Mouse (Mus musculus): ENCODE results near the gene Pi16. TPM values are rescaled to one million over a fixed set of nuclear protein-coding genes. Genes with fewer than 3 reads are reported as not detected.

Gene Pi16
- polyA plus RNA-seq, 1 experiment = 7.1 TPM

GRCm38 (mm10) chr17:29339170-29339768, 21.8 kb downstream of the Pi16 start:
- H3K4me3 ChIP-seq = no peak overlapping the region
- peaks cover 10% of the 10 kb centered on the region for H3K79me2 ChIP-seq (ENCODE audit: control insufficient read depth, insufficient read depth)
- no peak overlapping the region for H3K4me2 ChIP-seq (ENCODE audit: low read depth)
- H3ac ChIP-seq (ENCODE audit: control insufficient read depth, insufficient read length) = no peak overlapping the region
- peaks cover 28% of the 10 kb centered on the region for H3K36me3 ChIP-seq (ENCODE audit: control insufficient read depth, insufficient read depth)
- H3K27me3 ChIP-seq (ENCODE audit: control insufficient read depth, insufficient read depth, insufficient read length) = no peaks in the 10 kb centered on the region
- TF ChIP-seq TCF12 (IDR thresholded peaks at IDR 0.05; ENCODE audit: insufficient read depth, poor library complexity, severe bottlenecking) (no peak), POLR2AphosphoS2 (IDR thresholded peaks at IDR 0.05; ENCODE audit: insufficient read length, low read depth) (no peak), E2F4 (IDR thresholded peaks at IDR 0.05; ENCODE audit: insufficient read depth) (no peak), MAX (IDR thresholded peaks at IDR 0.05; ENCODE audit: low read depth) (no peak), REST (IDR thresholded peaks at IDR 0.05; ENCODE audit: insufficient read depth, insufficient read length) (no peak), MYOD1 (IDR thresholded peaks at IDR 0.05; ENCODE audit: control insufficient read depth in 1 of 3, insufficient read length in 2 of 3, low read depth in 2 of 3) (peak in 1 of 3 experiments; percentile 2), SRF (IDR thresholded peaks at IDR 0.05; ENCODE audit: control insufficient read depth, insufficient read length, low read depth) (no peak), CEBPB (IDR thresholded peaks at IDR 0.05; ENCODE audit: insufficient read depth, poor library complexity, severe bottlenecking) (no peak), MYOG (IDR thresholded peaks at IDR 0.05; ENCODE audit: control insufficient read depth in 1 of 3, insufficient read depth in 1 of 3, insufficient read length in 2 of 3, low read depth in 2 of 3) (peak in 1 of 3 experiments; percentile 2)

GRCm38 (mm10) chr17:29340406-29341261, 23.2 kb downstream of the Pi16 start:
- H3K4me2 ChIP-seq (ENCODE audit: low read depth) = peak overlapping the region; percentile 84
- H3K4me3 ChIP-seq = no peak overlapping the region
- H3K36me3 ChIP-seq (ENCODE audit: control insufficient read depth, insufficient read depth) = peaks cover 28% of the 10 kb centered on the region
- H3K79me2 ChIP-seq (ENCODE audit: control insufficient read depth, insufficient read depth) = peaks cover 23% of the 10 kb centered on the region
- H3K27me3 ChIP-seq (ENCODE audit: control insufficient read depth, insufficient read depth, insufficient read length) = no peaks in the 10 kb centered on the region
- H3ac ChIP-seq (ENCODE audit: control insufficient read depth, insufficient read length) = no peak overlapping the region
- TF ChIP-seq E2F4 (IDR thresholded peaks at IDR 0.05; ENCODE audit: insufficient read depth) = no peak
- TF ChIP-seq SRF (IDR thresholded peaks at IDR 0.05; ENCODE audit: control insufficient read depth, insufficient read length, low read depth) = no peak
- TF ChIP-seq POLR2AphosphoS2 (IDR thresholded peaks at IDR 0.05; ENCODE audit: insufficient read length, low read depth) = peak; percentile 9
- TF ChIP-seq TCF12 (IDR thresholded peaks at IDR 0.05; ENCODE audit: insufficient read depth, poor library complexity, severe bottlenecking) = peak; percentile 62
- peak; percentile 91 for TF ChIP-seq TCF3 (IDR thresholded peaks at IDR 0.05; ENCODE audit: insufficient read length, low read depth)
- peak; percentile 63 to 89 (median 84) for TF ChIP-seq MYOG (IDR thresholded peaks at IDR 0.05; ENCODE audit: control insufficient read depth in 1 of 3, insufficient read depth in 1 of 3, insufficient read length in 2 of 3, low read depth in 2 of 3)
- TF ChIP-seq MYOD1 (IDR thresholded peaks at IDR 0.05; ENCODE audit: control insufficient read depth in 1 of 3, insufficient read length in 2 of 3, low read depth in 2 of 3) = peak; percentile 16 to 90 (median 88)
- TF ChIP-seq USF1 (IDR thresholded peaks at IDR 0.05; ENCODE audit: low read depth) = no peak
- no peak; the same call in 1 of the 2 replicates for TF ChIP-seq CEBPB (IDR thresholded peaks at IDR 0.05; ENCODE audit: insufficient read depth, poor library complexity, severe bottlenecking)

GRCm38 (mm10) chr17:29341591-29342003, 24.1 kb downstream of the Pi16 start:
- Histone ChIP-seq H3K27me3 (ENCODE audit: control insufficient read depth, insufficient read depth, insufficient read length) (no peaks in the 10 kb centered on the region), H3K36me3 (ENCODE audit: control insufficient read depth, insufficient read depth) (peaks cover 28% of the 10 kb centered on the region), H3K4me3 (no peak overlapping the region), H3K79me2 (ENCODE audit: control insufficient read depth, insufficient read depth) (peaks cover 33% of the 10 kb centered on the region), H3K4me2 (ENCODE audit: low read depth) (peak overlapping the region; percentile 84), H3ac (ENCODE audit: control insufficient read depth, insufficient read length) (no peak overlapping the region)
- TF ChIP-seq TCF12 (IDR thresholded peaks at IDR 0.05; ENCODE audit: insufficient read depth, poor library complexity, severe bottlenecking) (no peak), MYOD1 (IDR thresholded peaks at IDR 0.05; ENCODE audit: control insufficient read depth in 1 of 3, insufficient read length in 2 of 3, low read depth in 2 of 3) (peak in 2 of 3 experiments; percentile 50 to 80), MYOG (IDR thresholded peaks at IDR 0.05; ENCODE audit: control insufficient read depth in 1 of 3, insufficient read depth in 1 of 3, insufficient read length in 2 of 3, low read depth in 2 of 3) (peak in 1 of 3 experiments; percentile 65), SRF (IDR thresholded peaks at IDR 0.05; ENCODE audit: control insufficient read depth, insufficient read length, low read depth) (no peak), POLR2AphosphoS2 (IDR thresholded peaks at IDR 0.05; ENCODE audit: insufficient read length, low read depth) (peak; percentile 58)

- H3K4me2 ChIP-seq (ENCODE audit: low read depth) = peak overlapping the region; percentile 84
These were observed 24.8 kb downstream of the Pi16 start for GRCm38 (mm10) chr17:29342010-29342910.

More at GRCm38 (mm10) chr17:29342010-29342910, 24.8 kb downstream of the Pi16 start:
- Histone ChIP-seq H3K79me2 (ENCODE audit: control insufficient read depth, insufficient read depth) (peaks cover 40% of the 10 kb centered on the region), H3K27me3 (ENCODE audit: control insufficient read depth, insufficient read depth, insufficient read length) (no peaks in the 10 kb centered on the region), H3K36me3 (ENCODE audit: control insufficient read depth, insufficient read depth) (peaks cover 25% of the 10 kb centered on the region), H3K4me3 (no peak overlapping the region), H3ac (ENCODE audit: control insufficient read depth, insufficient read length) (no peak overlapping the region)
- TF ChIP-seq MYOD1 (IDR thresholded peaks at IDR 0.05; ENCODE audit: control insufficient read depth in 1 of 3, insufficient read length in 2 of 3, low read depth in 2 of 3) (peak; percentile 33 to 90 (median 84)), REST (IDR thresholded peaks at IDR 0.05; ENCODE audit: insufficient read depth, insufficient read length) (no peak), MAX (IDR thresholded peaks at IDR 0.05; ENCODE audit: low read depth) (no peak), TCF12 (IDR thresholded peaks at IDR 0.05; ENCODE audit: insufficient read depth, poor library complexity, severe bottlenecking) (peak; percentile 83), MYOG (IDR thresholded peaks at IDR 0.05; ENCODE audit: control insufficient read depth in 1 of 3, insufficient read depth in 1 of 3, insufficient read length in 2 of 3, low read depth in 2 of 3) (peak; percentile 51 to 90 (median 53)), E2F4 (IDR thresholded peaks at IDR 0.05; ENCODE audit: insufficient read depth) (no peak), TCF3 (IDR thresholded peaks at IDR 0.05; ENCODE audit: insufficient read length, low read depth) (peak; percentile 71), USF1 (IDR thresholded peaks at IDR 0.05; ENCODE audit: low read depth) (no peak), SRF (IDR thresholded peaks at IDR 0.05; ENCODE audit: control insufficient read depth, insufficient read length, low read depth) (no peak), POLR2AphosphoS2 (IDR thresholded peaks at IDR 0.05; ENCODE audit: insufficient read length, low read depth) (peak; percentile 80), POLR2A (IDR thresholded peaks at IDR 0.05; ENCODE audit: insufficient read length, low read depth) (peak; percentile 36)

All from myocyte (in vitro differentiated cells).